Mouse (Mus musculus): ENCODE measurements around the gene Spata21. TPM values are rescaled to one million over a fixed set of nuclear protein-coding genes. Genes with fewer than 3 reads are reported as not detected.
"Not testable (repeated sequence)": the region's sequence is repeated elsewhere in the genome, so short reads cannot be mapped to it uniquely, and the experiment has no call there.

Gene Spata21
- polyA plus RNA-seq, 1 experiment from 2014 or later: not detected

- Histone ChIP-seq H3K9me3 (replicated peaks; ENCODE audit: control insufficient read depth, low read length) (no peaks in the 10 kb centered on the region), H3K27me3 (ENCODE audit: control insufficient read depth, insufficient read depth, low read length) (no peaks in the 10 kb centered on the region), H3K4me3 (ENCODE audit: low read depth, low read length) (no peak overlapping the region), H3K4me1 (ENCODE audit: control insufficient read depth, insufficient read depth, low read length) (peaks cover 5% of the 10 kb centered on the region), H3K9ac (replicated peaks; ENCODE audit: low read length) (no peak overlapping the region), H3K27ac (replicated peaks; ENCODE audit: low read depth, low read length) (no peak overlapping the region), H3K36me3 (replicated peaks; ENCODE audit: control insufficient read depth, insufficient read depth, low read depth, low read length) (no peaks in the 10 kb centered on the region; the same call in 1 of the 2 replicates), H3K4me2 (ENCODE audit: low read depth, low read length) (no peak overlapping the region)
- DNase-seq (ENCODE audit: low spot score) (no peak), ATAC-seq (replicated peaks; ENCODE audit: insufficient number of reproducible peaks, low FRiP score, low TSS enrichment, low read depth) (no peak)
- 38% methylated on average over 8 of the region's 8 CpGs for WGBS
These were observed 45.9 kb downstream of the Spata21 start for GRCm38 (mm10) chr4:141134031-141134441.

- Histone ChIP-seq H3K9ac (replicated peaks; ENCODE audit: low read length) (no peak overlapping the region), H3K4me3 (ENCODE audit: low read depth, low read length) (no peak overlapping the region), H3K4me1 (ENCODE audit: control insufficient read depth, insufficient read depth, low read length) (peaks cover 2% of the 10 kb centered on the region), H3K36me3 (replicated peaks; ENCODE audit: control insufficient read depth, insufficient read depth, low read depth, low read length) (no peaks in the 10 kb centered on the region; the same call in 1 of the 2 replicates), H3K4me2 (ENCODE audit: low read depth, low read length) (no peak overlapping the region), H3K27me3 (ENCODE audit: control insufficient read depth, insufficient read depth, low read length) (no peaks in the 10 kb centered on the region), H3K27ac (replicated peaks; ENCODE audit: low read depth, low read length) (no peak overlapping the region), H3K9me3 (replicated peaks; ENCODE audit: control insufficient read depth, low read length) (no peaks in the 10 kb centered on the region)
- ATAC-seq (replicated peaks; ENCODE audit: insufficient number of reproducible peaks, low FRiP score, low TSS enrichment, low read depth): no peak
- WGBS: 83% methylated on average over 20 of the region's 20 CpGs
- DNase-seq (ENCODE audit: low spot score): no peak
These were observed 46.8 kb downstream of the Spata21 start for GRCm38 (mm10) chr4:141134751-141135530.

GRCm38 (mm10) chr4:141136126-141136525, 48.0 kb downstream of the Spata21 start:
- no peak overlapping the region for H3K4me3 ChIP-seq (ENCODE audit: low read depth, low read length)
- H3K4me2 ChIP-seq (ENCODE audit: low read depth, low read length): no peak overlapping the region
- H3K9ac ChIP-seq (replicated peaks; ENCODE audit: low read length): no peak overlapping the region
- WGBS: 70% methylated on average over 7 of the region's 7 CpGs
- no peak for ATAC-seq (replicated peaks; ENCODE audit: insufficient number of reproducible peaks, low FRiP score, low TSS enrichment, low read depth)
- H3K9me3 ChIP-seq (replicated peaks; ENCODE audit: control insufficient read depth, low read length): no peaks in the 10 kb centered on the region
- no peaks in the 10 kb centered on the region for H3K27me3 ChIP-seq (ENCODE audit: control insufficient read depth, insufficient read depth, low read length)
- H3K4me1 ChIP-seq (ENCODE audit: control insufficient read depth, insufficient read depth, low read length): peaks cover 2% of the 10 kb centered on the region
- no peak overlapping the region for H3K27ac ChIP-seq (replicated peaks; ENCODE audit: low read depth, low read length)
- no peaks in the 10 kb centered on the region; the same call in 1 of the 2 replicates for H3K36me3 ChIP-seq (replicated peaks; ENCODE audit: control insufficient read depth, insufficient read depth, low read depth, low read length)
- DNase-seq (ENCODE audit: low spot score): no peak

GRCm38 (mm10) chr4:141137740-141138139, 49.6 kb downstream of the Spata21 start:
- not testable (repeated sequence) for H3K4me1 ChIP-seq (ENCODE audit: control insufficient read depth, insufficient read depth, low read length); H3K36me3 ChIP-seq (replicated peaks; ENCODE audit: control insufficient read depth, insufficient read depth, low read depth, low read length); H3K9me3 ChIP-seq (replicated peaks; ENCODE audit: control insufficient read depth, low read length); H3K9ac ChIP-seq (replicated peaks; ENCODE audit: low read length); H3K4me2 ChIP-seq (ENCODE audit: low read depth, low read length); ATAC-seq (replicated peaks; ENCODE audit: insufficient number of reproducible peaks, low FRiP score, low TSS enrichment, low read depth); H3K27ac ChIP-seq (replicated peaks; ENCODE audit: low read depth, low read length); DNase-seq (ENCODE audit: low spot score); H3K27me3 ChIP-seq (ENCODE audit: control insufficient read depth, insufficient read depth, low read length); H3K4me3 ChIP-seq (ENCODE audit: low read depth, low read length)
- 74% methylated on average over 3 of the region's 3 CpGs for whole genome bisulfite sequencing

- Histone ChIP-seq H3K36me3 (replicated peaks; ENCODE audit: control insufficient read depth, insufficient read depth, low read depth, low read length) (no peaks in the 10 kb centered on the region; the same call in 1 of the 2 replicates), H3K4me1 (ENCODE audit: control insufficient read depth, insufficient read depth, low read length) (no peaks in the 10 kb centered on the region; the same call in none of the 2 replicates), H3K4me3 (ENCODE audit: low read depth, low read length) (peak overlapping the region; percentile 60), H3K27me3 (ENCODE audit: control insufficient read depth, insufficient read depth, low read length) (no peaks in the 10 kb centered on the region), H3K4me2 (ENCODE audit: low read depth, low read length) (peak overlapping the region; percentile 85), H3K9ac (replicated peaks; ENCODE audit: low read length) (peak overlapping the region; percentile 81), H3K27ac (replicated peaks; ENCODE audit: low read depth, low read length) (peak overlapping the region; percentile 92; the same call in 1 of the 2 replicates), H3K9me3 (replicated peaks; ENCODE audit: control insufficient read depth, low read length) (no peaks in the 10 kb centered on the region)
- WGBS: 2% methylated on average over 29 of the region's 29 CpGs
- DNase-seq (ENCODE audit: low spot score) (peak; percentile 39), ATAC-seq (replicated peaks; ENCODE audit: insufficient number of reproducible peaks, low FRiP score, low TSS enrichment, low read depth) (no peak)
These were observed 50.4 kb downstream of the Spata21 start for GRCm38 (mm10) chr4:141138425-141139115.

GRCm38 (mm10) chr4:141139116-141139970, 51.2 kb downstream of the Spata21 start, which contains the start of gene Szrd1:
Gene Szrd1, minus strand, starts transcription at chr4:141139775.
- peak within 1 kb of the TSS; percentile 92 for H3K27ac ChIP-seq (replicated peaks; ENCODE audit: low read depth, low read length)
- peak within 1 kb of the TSS; percentile 85 for H3K4me2 ChIP-seq (ENCODE audit: low read depth, low read length)
- WGBS: under 1% methylated on average over 63 of the region's 63 CpGs
- H3K36me3 ChIP-seq (replicated peaks; ENCODE audit: control insufficient read depth, insufficient read depth, low read depth, low read length): no peaks in the 10 kb centered on the region; the same call in 1 of the 2 replicates
- no peaks in the 10 kb centered on the region for H3K27me3 ChIP-seq (ENCODE audit: control insufficient read depth, insufficient read depth, low read length)
- H3K4me1 ChIP-seq (ENCODE audit: control insufficient read depth, insufficient read depth, low read length): no peaks in the 10 kb centered on the region; the same call in none of the 2 replicates
- DNase-seq (ENCODE audit: low spot score): peak; percentile 100
- ATAC-seq (replicated peaks; ENCODE audit: insufficient number of reproducible peaks, low FRiP score, low TSS enrichment, low read depth): peak; percentile 89
- peak within 1 kb of the TSS; percentile 60 for H3K4me3 ChIP-seq (ENCODE audit: low read depth, low read length)
- H3K9ac ChIP-seq (replicated peaks; ENCODE audit: low read length): peak within 1 kb of the TSS; percentile 81
- H3K9me3 ChIP-seq (replicated peaks; ENCODE audit: control insufficient read depth, low read length): no peaks in the 10 kb centered on the region

GRCm38 (mm10) chr4:141140354-141140753, 52.2 kb downstream of the Spata21 start:
- H3K27me3 ChIP-seq (ENCODE audit: control insufficient read depth, insufficient read depth, low read length); H3K27ac ChIP-seq (replicated peaks; ENCODE audit: low read depth, low read length); H3K9me3 ChIP-seq (replicated peaks; ENCODE audit: control insufficient read depth, low read length); H3K4me1 ChIP-seq (ENCODE audit: control insufficient read depth, insufficient read depth, low read length); H3K9ac ChIP-seq (replicated peaks; ENCODE audit: low read length); H3K4me3 ChIP-seq (ENCODE audit: low read depth, low read length); DNase-seq (ENCODE audit: low spot score); H3K36me3 ChIP-seq (replicated peaks; ENCODE audit: control insufficient read depth, insufficient read depth, low read depth, low read length); ATAC-seq (replicated peaks; ENCODE audit: insufficient number of reproducible peaks, low FRiP score, low TSS enrichment, low read depth); H3K4me2 ChIP-seq (ENCODE audit: low read depth, low read length): not testable (repeated sequence)
- 87% methylated on average over 9 of the region's 9 CpGs for WGBS
